Mouse (Mus musculus) limb, embryonic 15.5 days (tissue): Measurements from ENCODE around the gene Trim2. TPM values are rescaled to one million over a fixed set of nuclear protein-coding genes. Genes with fewer than 3 reads are reported as not detected.

Experiments
- ATAC-seq: fragments of 200-750 bp; cut with Nextera tagmentation; 2 replicates; pipeline ENCODE4 v1.8.0; 2017; ENCODE audit warnings: low read depth, moderate TSS enrichment; ENCODE audit not compliant: insufficient number of reproducible peaks, low FRiP score, low TSS enrichment
- H3K27ac ChIP-seq: fragments of 300-500 bp; sonication (generic); 2 replicates; pipeline ENCODE4 v1.5.1; 2015; ENCODE audit warnings: moderate library complexity, mild to moderate bottlenecking, inconsistent platforms
- H3K27me3 ChIP-seq: fragments of 300-500 bp; sonication (generic); 2 replicates; pipeline ENCODE4 v1.6.1; 2015; ENCODE audit warnings: inconsistent platforms
- H3K36me3 ChIP-seq: fragments of 300-500 bp; sonication (generic); 2 replicates; pipeline ENCODE4 v1.6.1; 2015; ENCODE audit warnings: inconsistent platforms
- H3K4me1 ChIP-seq: fragments of 300-500 bp; sonication (generic); 2 replicates; pipeline ENCODE4 v1.6.1; 2015; ENCODE audit warnings: inconsistent platforms
- H3K4me2 ChIP-seq: fragments of 300-500 bp; sonication (generic); 2 replicates; pipeline ENCODE4 v1.6.1; 2015; ENCODE audit warnings: mild to moderate bottlenecking, inconsistent platforms
- H3K4me3 ChIP-seq: fragments of 300-500 bp; sonication (generic); 2 replicates; pipeline ENCODE4 v1.5.1; 2015; ENCODE audit warnings: mild to moderate bottlenecking, inconsistent platforms
- H3K9ac ChIP-seq: fragments of 300-500 bp; sonication (generic); 2 replicates; pipeline ENCODE4 v1.6.1; 2015; ENCODE audit warnings: inconsistent platforms
- H3K9me3 ChIP-seq: fragments of 300-500 bp; sonication (generic); 2 replicates; pipeline ENCODE4 v1.6.1; 2016; ENCODE audit warnings: inconsistent platforms
- whole genome bisulfite sequencing: fragments of 180-500 bp; shearing (Covaris S2); methylation state at CpG from one replicate; pipeline ENCODE4 v1.1.7; 2015; 5-methylcytosine and 5-hydroxymethylcytosine counted together
- polyA plus RNA-seq: library from polyadenylated mRNA; unstranded; fragments of >200 nt; fragmentation: Nextera tagmentation; extraction: Ambion mirVana; gene quantifications from 2 replicates; pipeline ENCODE4 v1.2.1, GENCODE M21; 2015

Gene Trim2
- polyA plus RNA-seq, 1 experiment from 2014 or later = 35.9 TPM

DNA sequence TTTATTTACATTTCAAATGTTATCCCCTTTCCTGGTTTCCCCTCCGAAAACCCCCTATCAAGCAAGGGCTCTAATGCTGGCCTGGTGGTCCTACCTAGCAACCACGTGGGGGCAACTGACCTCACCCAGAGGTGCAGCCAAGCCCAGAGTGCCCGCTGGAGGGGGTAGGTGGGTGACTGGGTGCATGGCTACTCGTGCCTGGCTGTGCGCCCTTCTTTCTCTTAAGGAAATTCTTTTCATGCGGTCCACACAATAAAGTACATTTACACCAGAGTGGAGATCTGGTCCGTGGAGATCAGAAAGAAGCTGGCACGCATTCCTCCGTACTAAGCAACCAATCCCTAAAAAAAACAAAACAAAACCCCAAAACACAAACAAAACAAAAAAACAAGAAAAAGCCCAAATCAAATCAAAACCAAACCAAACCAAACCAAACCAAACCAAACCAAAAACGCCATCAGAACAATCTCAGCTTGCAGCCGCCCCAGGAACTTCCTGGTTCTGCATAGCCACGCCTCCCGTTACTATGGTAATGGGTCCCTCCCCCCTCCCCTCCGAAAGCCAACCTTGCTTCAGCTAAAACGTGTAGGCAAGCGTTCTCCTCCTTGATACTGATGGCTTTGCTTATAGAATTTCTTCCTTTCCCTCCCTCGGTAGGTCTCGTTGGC, 78.3 kb downstream of the Trim2 start:
- under 1% methylated on average over 18 of the region's 18 CpGs for WGBS
- Histone ChIP-seq H3K9me3 (no peaks in the 10 kb centered on the region), H3K27ac (peak overlapping the region; percentile 64), H3K4me3 (peak overlapping the region; percentile 46), H3K36me3 (no peaks in the 10 kb centered on the region), H3K4me2 (peak overlapping the region; percentile 79), H3K9ac (0 out of 2 replicates have a peak overlapping the region, but pooled peaks have one; percentile 35), H3K27me3 (no peaks in the 10 kb centered on the region), H3K4me1 (peaks cover 11% of the 10 kb centered on the region; the same call in 1 of the 2 replicates)
- peak; percentile 71 for ATAC-seq

DNA sequence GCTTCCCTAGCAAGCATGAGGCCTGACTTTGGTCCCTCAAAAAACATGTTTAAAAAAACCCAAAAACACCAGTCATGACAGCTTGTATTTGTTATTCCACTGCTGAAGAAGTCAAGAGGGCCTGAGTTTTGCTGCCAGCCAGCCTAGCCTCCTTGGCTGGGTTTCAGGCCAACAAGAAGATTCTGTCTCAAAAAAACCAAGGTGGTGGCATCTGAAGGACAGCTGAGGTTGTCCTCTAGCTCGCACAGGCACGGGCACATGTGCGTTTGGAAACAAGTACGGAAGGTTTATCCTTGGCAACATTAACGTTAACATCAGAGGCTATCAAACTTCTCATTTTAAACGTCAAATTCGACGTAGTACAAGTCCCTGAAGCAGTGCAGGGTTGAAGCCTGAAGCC, 79.0 kb downstream of the Trim2 start:
- no peaks in the 10 kb centered on the region for H3K27me3 ChIP-seq
- no peak overlapping the region for H3K4me3 ChIP-seq
- H3K36me3 ChIP-seq = no peaks in the 10 kb centered on the region
- ATAC-seq = no peak
- no peak overlapping the region for H3K27ac ChIP-seq
- 40% methylated on average over 8 of the region's 8 CpGs for WGBS
- no peak overlapping the region for H3K9ac ChIP-seq
- no peak overlapping the region for H3K4me2 ChIP-seq
- H3K9me3 ChIP-seq = no peaks in the 10 kb centered on the region
- peaks cover 11% of the 10 kb centered on the region; the same call in 1 of the 2 replicates for H3K4me1 ChIP-seq

- ATAC-seq = no peak
- Histone ChIP-seq H3K4me3 (no peak overlapping the region), H3K4me1 (peaks cover 15% of the 10 kb centered on the region), H3K27me3 (no peaks in the 10 kb centered on the region), H3K36me3 (no peaks in the 10 kb centered on the region), H3K9ac (no peak overlapping the region), H3K9me3 (no peaks in the 10 kb centered on the region), H3K27ac (no peak overlapping the region), H3K4me2 (no peak overlapping the region)
- WGBS = 11% methylated on average over 2 of the region's 2 CpGs
Measured at GRCm38 (mm10) chr3:84224982-84225381, 81.7 kb downstream of the Trim2 start.

DNA sequence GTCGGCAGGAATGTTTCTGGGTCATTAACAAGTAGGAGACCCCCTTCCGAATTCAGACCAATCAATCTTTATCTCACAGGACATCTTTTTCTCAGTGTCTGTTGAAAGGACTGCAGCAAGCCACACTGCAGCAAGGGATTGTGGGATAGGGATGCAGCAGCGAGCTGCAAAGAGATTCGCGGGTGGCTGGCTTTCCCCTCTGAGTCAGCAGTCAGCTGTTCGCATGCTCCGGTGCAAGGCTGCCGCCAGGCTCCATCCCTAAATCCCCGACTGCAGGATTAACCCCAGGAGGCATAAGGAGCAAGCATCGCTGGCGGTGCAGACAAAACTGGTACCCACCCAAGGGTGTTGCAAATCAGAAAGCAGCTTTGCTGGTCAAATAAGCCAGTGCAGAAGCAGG, 85.9 kb downstream of the Trim2 start:
- Histone ChIP-seq H3K4me3 (peak overlapping the region; percentile 44), H3K4me1 (peaks cover 43% of the 10 kb centered on the region), H3K36me3 (no peaks in the 10 kb centered on the region), H3K27me3 (no peaks in the 10 kb centered on the region), H3K27ac (no peak overlapping the region), H3K9ac (0 out of 2 replicates have a peak overlapping the region, but pooled peaks have one; percentile 37), H3K4me2 (peak overlapping the region; percentile 62), H3K9me3 (no peaks in the 10 kb centered on the region)
- WGBS = under 1% methylated on average over 11 of the region's 11 CpGs
- ATAC-seq = no peak

GRCm38 (mm10) chr3:84220326-84220725, 86.4 kb downstream of the Trim2 start:
- no peaks in the 10 kb centered on the region for H3K36me3 ChIP-seq
- 4% methylated on average over 9 of the region's 9 CpGs for WGBS
- H3K4me2 ChIP-seq = peak overlapping the region; percentile 62
- 0 out of 2 replicates have a peak overlapping the region, but pooled peaks have one; percentile 37 for H3K9ac ChIP-seq
- H3K9me3 ChIP-seq = no peaks in the 10 kb centered on the region
- ATAC-seq = no peak
- peak overlapping the region; percentile 44 for H3K4me3 ChIP-seq
- peaks cover 43% of the 10 kb centered on the region for H3K4me1 ChIP-seq
- H3K27ac ChIP-seq = no peak overlapping the region
- H3K27me3 ChIP-seq = no peaks in the 10 kb centered on the region

GRCm38 (mm10) chr3:84219720-84220273, 86.9 kb downstream of the Trim2 start:
- Histone ChIP-seq H3K27ac (no peak overlapping the region), H3K9ac (no peak overlapping the region), H3K36me3 (no peaks in the 10 kb centered on the region), H3K9me3 (no peaks in the 10 kb centered on the region), H3K4me3 (peak overlapping the region; percentile 44), H3K27me3 (no peaks in the 10 kb centered on the region), H3K4me1 (peaks cover 43% of the 10 kb centered on the region), H3K4me2 (peak overlapping the region; percentile 62)
- no peak for ATAC-seq
- WGBS = 10% methylated on average over 9 of the region's 9 CpGs

DNA sequence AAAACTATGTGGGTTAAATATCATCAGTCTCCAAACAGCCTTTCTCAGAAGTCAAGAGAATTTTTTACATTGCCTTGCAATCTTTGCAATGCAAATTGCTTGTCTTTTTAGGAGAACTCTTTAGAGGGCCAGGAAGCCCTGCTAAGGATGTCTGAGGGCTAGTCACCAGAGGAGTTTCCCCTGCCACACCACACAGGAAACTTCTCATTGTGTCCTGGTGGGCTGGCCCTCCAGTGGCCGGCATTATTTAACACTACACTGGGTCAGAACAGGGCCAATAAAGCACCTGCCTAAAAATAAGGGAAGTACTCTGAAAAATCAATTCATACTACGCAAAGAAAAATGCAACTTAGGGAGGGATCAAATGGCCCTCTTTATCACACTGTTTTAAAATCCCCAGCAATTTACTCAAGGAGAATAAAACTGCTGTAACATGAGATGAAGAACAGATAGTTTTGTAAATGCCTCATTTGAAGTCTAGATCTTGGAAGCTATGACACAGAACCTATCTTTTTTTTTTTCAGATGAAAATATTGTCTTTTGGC, 87.4 kb downstream of the Trim2 start:
- Histone ChIP-seq H3K9me3 (no peaks in the 10 kb centered on the region), H3K4me3 (no peak overlapping the region), H3K36me3 (no peaks in the 10 kb centered on the region), H3K27ac (no peak overlapping the region), H3K4me2 (no peak overlapping the region), H3K4me1 (peaks cover 43% of the 10 kb centered on the region), H3K27me3 (no peaks in the 10 kb centered on the region), H3K9ac (no peak overlapping the region)
- no peak for ATAC-seq
- 27% methylated on average over 2 of the region's 2 CpGs for WGBS

GRCm38 (mm10) chr3:84218498-84218897, 88.2 kb downstream of the Trim2 start:
- no peaks in the 10 kb centered on the region for H3K27me3 ChIP-seq
- H3K9ac ChIP-seq = no peak overlapping the region
- WGBS = 30% methylated on average over 2 of the region's 2 CpGs
- no peak overlapping the region for H3K27ac ChIP-seq
- H3K9me3 ChIP-seq = no peaks in the 10 kb centered on the region
- H3K36me3 ChIP-seq = no peaks in the 10 kb centered on the region
- no peak for ATAC-seq
- no peak overlapping the region for H3K4me3 ChIP-seq
- H3K4me1 ChIP-seq = peaks cover 43% of the 10 kb centered on the region
- H3K4me2 ChIP-seq = no peak overlapping the region

DNA sequence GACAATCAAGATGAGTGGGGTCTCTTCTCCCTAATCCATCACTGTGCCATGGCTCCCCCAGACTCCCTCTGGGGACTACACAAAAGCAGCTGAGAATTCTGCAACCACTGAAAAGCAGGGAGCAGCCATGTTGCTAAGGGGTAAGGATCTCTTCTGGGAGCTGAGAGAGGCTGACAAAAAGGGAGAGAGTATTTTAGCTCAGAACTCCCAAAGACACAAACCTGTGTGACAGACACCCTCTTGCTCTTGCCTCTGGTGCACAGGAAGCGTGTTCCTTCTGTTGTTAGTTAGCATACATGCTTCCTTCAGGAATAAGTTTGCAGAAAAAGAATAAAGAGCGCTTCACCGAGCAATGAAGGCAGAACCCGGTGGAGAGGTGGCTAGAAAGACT, 88.7 kb downstream of the Trim2 start:
- Histone ChIP-seq H3K4me2 (no peak overlapping the region), H3K4me1 (peaks cover 43% of the 10 kb centered on the region), H3K27me3 (no peaks in the 10 kb centered on the region), H3K4me3 (no peak overlapping the region), H3K27ac (no peak overlapping the region), H3K36me3 (no peaks in the 10 kb centered on the region), H3K9me3 (no peaks in the 10 kb centered on the region), H3K9ac (no peak overlapping the region)
- ATAC-seq = no peak
- WGBS = 37% methylated on average over 4 of the region's 4 CpGs

- Histone ChIP-seq H3K9ac (no peak overlapping the region), H3K36me3 (no peaks in the 10 kb centered on the region), H3K4me3 (no peak overlapping the region), H3K27me3 (no peaks in the 10 kb centered on the region), H3K4me2 (no peak overlapping the region), H3K27ac (no peak overlapping the region), H3K9me3 (no peaks in the 10 kb centered on the region), H3K4me1 (peaks cover 43% of the 10 kb centered on the region)
- WGBS = 66% methylated on average over 12 of the region's 12 CpGs
- ATAC-seq = no peak
Measured at GRCm38 (mm10) chr3:84217118-84217960, 89.3 kb downstream of the Trim2 start.

DNA sequence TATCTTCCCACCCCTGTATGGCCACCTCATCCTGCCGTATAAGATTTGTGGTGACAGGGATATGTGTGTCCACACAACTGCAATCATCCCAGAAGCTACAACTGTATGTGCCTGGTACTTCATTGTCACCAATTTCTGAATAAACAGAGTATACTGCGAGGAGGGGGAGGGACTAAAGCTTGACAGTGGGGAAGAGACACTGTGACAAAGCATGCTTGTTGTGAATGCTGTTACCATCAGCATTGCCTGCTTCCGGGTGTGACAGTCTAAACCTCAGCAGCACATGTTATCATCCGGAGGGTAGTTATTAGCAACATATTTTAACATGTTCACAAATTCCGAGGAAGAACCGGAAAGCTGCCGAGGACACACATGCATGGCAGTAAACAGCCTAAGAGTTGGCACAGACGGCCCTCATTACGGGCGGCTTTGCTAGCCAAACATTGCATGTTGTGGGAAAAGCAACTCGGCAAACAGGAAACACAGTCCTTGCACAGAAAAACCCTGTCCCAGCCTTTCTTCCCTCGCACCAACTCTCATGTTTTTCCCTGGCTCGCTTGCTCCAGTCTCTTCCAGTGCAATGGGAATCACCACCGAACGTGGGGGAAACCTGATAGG, 90.8 kb downstream of the Trim2 start:
- no peaks in the 10 kb centered on the region for H3K9me3 ChIP-seq
- peaks cover 38% of the 10 kb centered on the region for H3K4me1 ChIP-seq
- H3K27ac ChIP-seq = no peak overlapping the region
- H3K27me3 ChIP-seq = no peaks in the 10 kb centered on the region
- no peak overlapping the region for H3K4me3 ChIP-seq
- no peak overlapping the region for H3K9ac ChIP-seq
- 54% methylated on average over 15 of the region's 15 CpGs for WGBS
- ATAC-seq = no peak
- H3K36me3 ChIP-seq = no peaks in the 10 kb centered on the region
- H3K4me2 ChIP-seq = no peak overlapping the region
